Mouse (Mus musculus) midbrain, embryonic 14.5 days (tissue): ENCODE data around the gene Creb3l1. TPM values are rescaled to one million over a fixed set of nuclear protein-coding genes. Genes with fewer than 3 reads are reported as not detected.

Experiments
- ATAC-seq: fragments of 200-750 bp; cut with Nextera tagmentation; 2 replicates; pipeline ENCODE4 v1.8.0; 2017; ENCODE audit warnings: moderate number of reproducible peaks, moderate library complexity; ENCODE audit not compliant: low FRiP score, low TSS enrichment
- DNase-seq: peaks from one replicate; pipeline ENCODE4 v3.0.0-alpha.2; 2015
- H3K27ac ChIP-seq: fragments of 300-500 bp; sonication (generic); replicated peaks from 2 replicates; pipeline ENCODE4 v1.5.1; 2014; ENCODE audit warnings: mild to moderate bottlenecking, low read depth, low read length, moderate library complexity
- H3K27me3 ChIP-seq: fragments of 300-500 bp; sonication (generic); 2 replicates; pipeline ENCODE4 v1.6.1; 2014; ENCODE audit warnings: low read length, control low read depth, mixed read lengths; ENCODE audit not compliant: control insufficient read depth, insufficient read depth
- H3K36me3 ChIP-seq: fragments of 300-500 bp; sonication (generic); 2 replicates; pipeline ENCODE4 v1.6.1; 2014; ENCODE audit warnings: low read length, control low read depth; ENCODE audit not compliant: control insufficient read depth, insufficient read depth
- H3K4me1 ChIP-seq: fragments of 300-500 bp; sonication (generic); 2 replicates; pipeline ENCODE4 v1.6.1; 2014; ENCODE audit warnings: mild to moderate bottlenecking, antibody characterized with exemption, low read length, control low read depth; ENCODE audit not compliant: control insufficient read depth, insufficient read depth
- H3K4me2 ChIP-seq: fragments of 300-500 bp; sonication (generic); 2 replicates; pipeline ENCODE4 v1.6.1; 2014; ENCODE audit warnings: mild to moderate bottlenecking, low read length, moderate library complexity
- H3K4me3 ChIP-seq: fragments of 300-500 bp; sonication (generic); replicated peaks from 2 replicates; pipeline ENCODE4 v1.5.1; 2014; ENCODE audit warnings: low read depth, low read length
- H3K9ac ChIP-seq: fragments of 300-500 bp; sonication (generic); replicated peaks from 2 replicates; pipeline ENCODE4 v1.6.1; 2014; ENCODE audit warnings: mild to moderate bottlenecking, low read length, moderate library complexity
- H3K9me3 ChIP-seq: fragments of 300-500 bp; sonication (generic); 2 replicates; pipeline ENCODE4 v1.6.1; 2016; ENCODE audit warnings: low read length, control low read depth, mixed read lengths; ENCODE audit not compliant: control insufficient read depth
- WGBS: fragments of 180-500 bp; shearing (Covaris S2); extraction: QIAGEN DNeasy Blood & Tissue Kit; methylation state at CpG from one replicate; pipeline ENCODE4 v1.1.7; 2014; 5-methylcytosine and 5-hydroxymethylcytosine counted together
- polyA plus RNA-seq: library from polyadenylated mRNA; unstranded; fragments of >200 nt; fragmentation: Nextera tagmentation; extraction: Ambion mirVana; gene quantifications from 2 replicates; pipeline ENCODE4 v1.2.1, GENCODE M21; 2014

Creb3l1 gene
- polyA plus RNA-seq, result 0.69 and 2.0 TPM in 2 replicates

DNA sequence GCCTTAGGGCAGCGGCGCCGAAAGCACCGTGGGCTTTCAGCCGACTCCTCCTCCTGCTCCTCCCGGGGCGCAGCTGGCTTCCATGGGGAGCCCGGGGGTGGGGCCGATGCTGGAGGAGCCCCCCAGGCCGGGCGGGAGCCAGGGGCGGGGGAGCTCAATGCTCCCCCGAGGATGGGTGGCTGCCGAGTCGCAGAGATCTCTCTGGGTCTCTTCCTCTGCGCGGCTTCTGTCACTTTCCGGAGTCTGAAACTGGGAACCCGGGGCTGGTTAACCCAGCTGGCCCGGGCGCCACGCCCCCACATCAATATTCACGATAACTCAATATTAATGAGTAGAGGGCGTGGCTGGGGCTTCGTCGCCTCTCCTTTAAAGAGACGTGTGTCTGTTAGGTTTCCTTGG is at the start of gene Creb3l1:
Creb3l1 (minus strand) TSS at position 229 of the 399 bp plus-strand sequence.
- Histone ChIP-seq H3K4me3 (peak within 1 kb of the TSS; percentile 54), H3K4me1 (peaks cover 5% of the 10 kb centered on the region; the same call in 1 of the 2 replicates), H3K4me2 (peak within 1 kb of the TSS; percentile 97), H3K9ac (peak within 1 kb of the TSS; percentile 56), H3K9me3 (no peaks in the 10 kb centered on the region), H3K27ac (no peak within 1 kb of the TSS), H3K27me3 (peaks cover 18% of the 10 kb centered on the region; the same call in 1 of the 2 replicates), H3K36me3 (no peaks in the 10 kb centered on the region)
- DNase-seq, result peak; percentile 87
- WGBS, result under 1% methylated on average over 26 of the region's 27 CpGs
- peak; percentile 63; the same call in 1 of the 2 replicates for ATAC-seq

DNA sequence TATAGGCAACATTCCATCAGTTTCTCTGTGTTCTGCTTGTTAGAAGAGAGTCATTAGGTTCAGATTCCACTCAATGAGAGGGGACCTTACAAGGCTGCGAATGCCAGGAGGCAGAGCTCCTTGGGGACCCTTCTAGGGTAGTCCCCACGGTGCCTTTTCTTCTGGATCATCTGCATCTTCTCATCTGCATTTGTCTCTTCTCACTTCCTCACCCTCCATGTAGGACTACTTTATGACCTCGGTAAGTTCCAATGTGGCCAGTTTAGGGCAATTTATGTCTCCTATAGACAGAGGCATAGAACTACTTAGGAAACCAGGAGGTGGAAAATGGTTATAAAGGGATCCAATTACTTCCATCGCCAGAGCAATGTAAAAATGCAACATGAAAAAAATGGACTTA is 46.8 kb upstream of the Creb3l1 start:
- Histone ChIP-seq H3K9me3 (no peaks in the 10 kb centered on the region), H3K4me3 (no peak overlapping the region), H3K4me2 (no peak overlapping the region), H3K27me3 (no peaks in the 10 kb centered on the region), H3K36me3 (no peaks in the 10 kb centered on the region), H3K4me1 (no peaks in the 10 kb centered on the region), H3K27ac (no peak overlapping the region), H3K9ac (no peak overlapping the region)
- DNase-seq (no peak), ATAC-seq (no peak)
- 82% methylated on average over 4 of the region's 4 CpGs for WGBS

DNA sequence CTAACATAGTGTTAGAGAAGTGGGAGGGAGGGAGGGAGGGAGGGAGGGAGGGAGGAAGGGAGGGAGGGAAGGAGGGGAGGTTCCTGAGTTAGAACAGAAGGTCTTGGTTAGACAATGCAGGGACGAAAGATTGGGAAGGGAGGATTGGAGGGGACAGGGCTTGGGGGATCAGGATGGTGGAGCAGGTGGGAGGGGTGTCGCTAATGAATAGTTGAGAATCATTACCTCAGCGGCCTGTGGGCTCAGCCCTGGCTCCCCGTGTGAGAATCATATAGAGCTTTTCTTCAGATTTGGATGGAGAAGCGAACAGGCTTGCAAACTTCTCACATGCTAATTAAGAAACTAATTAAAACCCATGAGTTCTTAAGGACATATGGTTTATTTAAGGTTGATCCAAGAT is 45.3 kb upstream of the Creb3l1 start:
- no peaks in the 10 kb centered on the region for H3K4me1 ChIP-seq
- DNase-seq, result no peak
- ATAC-seq, result no peak
- H3K4me3 ChIP-seq, result no peak overlapping the region
- H3K4me2 ChIP-seq, result no peak overlapping the region
- no peaks in the 10 kb centered on the region for H3K27me3 ChIP-seq
- WGBS, result 70% methylated on average over 5 of the region's 5 CpGs
- H3K9me3 ChIP-seq, result no peaks in the 10 kb centered on the region
- no peak overlapping the region for H3K9ac ChIP-seq
- no peak overlapping the region for H3K27ac ChIP-seq
- H3K36me3 ChIP-seq, result no peaks in the 10 kb centered on the region

- ATAC-seq (no peak), DNase-seq (no peak)
- H3K27me3 ChIP-seq, result no peaks in the 10 kb centered on the region
- H3K4me1 ChIP-seq, result no peaks in the 10 kb centered on the region
- H3K4me3 ChIP-seq, result no peak overlapping the region
- no peak overlapping the region for H3K9ac ChIP-seq
- H3K27ac ChIP-seq, result no peak overlapping the region
- no peaks in the 10 kb centered on the region for H3K9me3 ChIP-seq
- no peaks in the 10 kb centered on the region for H3K36me3 ChIP-seq
- 79% methylated on average over 3 of the region's 3 CpGs for WGBS
- no peak overlapping the region for H3K4me2 ChIP-seq
Measured at GRCm38 (mm10) chr2:92067600-92067999, 43.3 kb upstream of the Creb3l1 start.

- DNase-seq, result no peak
- no peak overlapping the region for H3K4me2 ChIP-seq
- H3K4me3 ChIP-seq, result no peak overlapping the region
- no peaks in the 10 kb centered on the region for H3K36me3 ChIP-seq
- no peaks in the 10 kb centered on the region for H3K4me1 ChIP-seq
- no peaks in the 10 kb centered on the region for H3K27me3 ChIP-seq
- ATAC-seq, result no peak
- no peaks in the 10 kb centered on the region for H3K9me3 ChIP-seq
- H3K9ac ChIP-seq, result no peak overlapping the region
- H3K27ac ChIP-seq, result no peak overlapping the region
- WGBS, result 80% methylated on average over 1 of the region's 1 CpGs
Measured at GRCm38 (mm10) chr2:92066899-92067298, 42.6 kb upstream of the Creb3l1 start.

DNA sequence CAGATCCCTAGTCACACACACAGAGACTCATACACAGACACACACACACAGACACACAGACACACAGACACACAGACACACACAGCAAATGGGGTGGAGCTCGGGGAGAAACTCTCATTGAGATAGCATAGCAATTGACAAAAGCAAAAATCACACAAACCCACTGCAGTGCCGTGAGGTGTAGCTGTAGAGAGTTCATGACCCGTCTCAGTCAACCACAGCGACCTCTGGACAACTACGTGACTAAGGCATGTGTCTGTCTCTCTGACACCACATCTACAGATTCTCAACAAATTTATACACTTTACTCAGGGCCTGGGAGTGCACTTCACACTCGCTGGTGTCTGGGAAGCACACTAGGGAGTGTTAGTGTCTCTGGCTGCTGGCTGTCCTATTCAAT is 41.6 kb upstream of the Creb3l1 start:
- DNase-seq, result no peak
- H3K36me3 ChIP-seq, result no peaks in the 10 kb centered on the region
- H3K4me2 ChIP-seq, result no peak overlapping the region
- H3K27me3 ChIP-seq, result 0 out of 2 replicates have a peak, but pooled peaks cover 5% of the 10 kb centered on the region
- ATAC-seq, result no peak
- H3K4me1 ChIP-seq, result no peaks in the 10 kb centered on the region
- H3K27ac ChIP-seq, result no peak overlapping the region
- no peak overlapping the region for H3K9ac ChIP-seq
- H3K4me3 ChIP-seq, result no peak overlapping the region
- WGBS, result 70% methylated on average over 6 of the region's 6 CpGs
- H3K9me3 ChIP-seq, result no peaks in the 10 kb centered on the region

- Histone ChIP-seq H3K4me3 (no peak overlapping the region), H3K9ac (no peak overlapping the region), H3K9me3 (no peaks in the 10 kb centered on the region), H3K4me1 (no peaks in the 10 kb centered on the region), H3K4me2 (no peak overlapping the region), H3K36me3 (no peaks in the 10 kb centered on the region), H3K27ac (no peak overlapping the region), H3K27me3 (peaks cover 7% of the 10 kb centered on the region)
- DNase-seq (no peak), ATAC-seq (no peak)
- 90% methylated on average over 8 of the region's 8 CpGs for WGBS
Measured at GRCm38 (mm10) chr2:92065269-92065888, 41.1 kb upstream of the Creb3l1 start.

DNA sequence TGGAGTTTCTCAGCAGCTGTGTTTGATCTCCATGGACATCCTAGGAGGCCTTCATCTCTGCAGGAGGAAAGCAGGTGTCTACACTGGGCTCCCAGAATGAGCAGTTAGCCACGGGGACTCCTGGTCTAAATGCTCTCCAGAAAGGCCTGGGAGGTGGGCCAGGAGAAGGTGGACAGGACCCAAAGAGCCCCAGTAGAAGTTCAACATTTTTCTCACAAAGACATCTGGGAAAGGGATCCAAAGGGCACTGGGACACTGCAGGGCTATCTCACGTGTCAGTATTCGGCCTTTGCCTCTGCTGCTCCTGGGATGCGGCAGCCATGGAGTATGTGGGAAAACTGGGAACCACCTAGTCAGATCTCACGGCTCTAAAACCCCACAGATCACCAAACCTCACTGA is 38.8 kb upstream of the Creb3l1 start:
- no peaks in the 10 kb centered on the region for H3K36me3 ChIP-seq
- no peak overlapping the region for H3K27ac ChIP-seq
- WGBS, result 66% methylated on average over 5 of the region's 5 CpGs
- no peak overlapping the region for H3K4me2 ChIP-seq
- ATAC-seq (no peak), DNase-seq (no peak)
- H3K9me3 ChIP-seq, result no peaks in the 10 kb centered on the region
- peaks cover 11% of the 10 kb centered on the region for H3K27me3 ChIP-seq
- no peak overlapping the region for H3K9ac ChIP-seq
- H3K4me1 ChIP-seq, result 0 out of 2 replicates have a peak, but pooled peaks cover 5% of the 10 kb centered on the region
- H3K4me3 ChIP-seq, result no peak overlapping the region

GRCm38 (mm10) chr2:92061337-92061736 is 37.0 kb upstream of the Creb3l1 start:
- H3K9ac ChIP-seq, result no peak overlapping the region
- no peak overlapping the region for H3K4me3 ChIP-seq
- peaks cover 15% of the 10 kb centered on the region for H3K27me3 ChIP-seq
- WGBS, result 72% methylated on average over 5 of the region's 5 CpGs
- no peaks in the 10 kb centered on the region for H3K36me3 ChIP-seq
- DNase-seq (no peak), ATAC-seq (no peak)
- H3K9me3 ChIP-seq, result no peaks in the 10 kb centered on the region
- 0 out of 2 replicates have a peak, but pooled peaks cover 5% of the 10 kb centered on the region for H3K4me1 ChIP-seq
- H3K4me2 ChIP-seq, result no peak overlapping the region
- H3K27ac ChIP-seq, result no peak overlapping the region
